ENCODE assay signal across 16 mouse cellular contexts in genomic region chr8:93852851-93853461, GRCm38 (mm10). TPM values are rescaled to one million over a fixed set of nuclear protein-coding genes. Genes with fewer than 3 reads are reported as not detected.
"Had no signal": no experiment of that assay in that cellular context is flagged by ENCODE, and none has a peak within 500 bp of the region (broad histone marks: within the 10 kb centered on the region; RNA-seq: fewer than 3 reads in every experiment).

No protein-coding gene starts in this region.

- H3K27ac ChIP-seq: liver, embryonic 13.5 days; neural tube, embryonic 13.5 days; stomach, postnatal 0 days had no signal

- DNase-seq: kidney, adult 18-20 months; kidney, adult 9 months; kidney, postnatal 14 days; liver, embryonic 13.5 days; lung, adult 2 months; lung, postnatal 14 days; midbrain, embryonic 14.5 days; retina, postnatal 1 day; thymus, adult 2 months; thymus, postnatal 14 days; thymus, postnatal 4 days had no signal

- H3K27me3 ChIP-seq: liver, embryonic 13.5 days; neural tube, embryonic 13.5 days had no signal

- H3K4me3 ChIP-seq: liver, embryonic 13.5 days; neural tube, embryonic 13.5 days had no signal

RNA-seq across cellular contexts. Expression of gene Gnao1, which starts 43.2 kb away (rescaled TPM):
- total RNA-seq: megakaryocyte progenitor cell, adult 5-6 weeks; megakaryocyte-erythroid progenitor cell, adult 5-6 weeks; neutrophil, adult 5-6 weeks had no signal
